Mouse (Mus musculus) lung, embryonic 16.5 days (tissue): ENCODE measurements around the gene Col15a1. TPM values are rescaled to one million over a fixed set of nuclear protein-coding genes. Genes with fewer than 3 reads are reported as not detected.

ENCODE experiments used
- ATAC-seq: fragments of 200-750 bp; cut with Nextera tagmentation; 2 replicates; pipeline ENCODE4 v1.8.0; 2017; ENCODE audit warnings: low read depth, mild to moderate bottlenecking, moderate library complexity
- H3K27ac ChIP-seq: fragments of 300-500 bp; sonication (generic); 2 replicates; pipeline ENCODE4 v1.5.1; 2014; ENCODE audit warnings: mild to moderate bottlenecking, control low read depth, low read length
- H3K27me3 ChIP-seq: fragments of 300-500 bp; sonication (generic); 2 replicates; pipeline ENCODE4 v1.6.1; 2014; ENCODE audit warnings: low read depth, low read length, mixed read lengths; ENCODE audit not compliant: control insufficient read depth, insufficient read depth
- H3K36me3 ChIP-seq: fragments of 300-500 bp; sonication (generic); 2 replicates; pipeline ENCODE4 v1.6.1; 2014; ENCODE audit warnings: low read length; ENCODE audit not compliant: control insufficient read depth, insufficient read depth
- H3K4me1 ChIP-seq: fragments of 300-500 bp; sonication (generic); replicated peaks from 2 replicates; pipeline ENCODE4 v1.6.1; 2014; ENCODE audit warnings: low read length, mixed read lengths; ENCODE audit not compliant: control insufficient read depth, insufficient read depth
- H3K4me2 ChIP-seq: fragments of 300-500 bp; sonication (generic); 2 replicates; pipeline ENCODE4 v1.6.1; 2014; ENCODE audit warnings: low read depth, low read length, control low read depth
- H3K4me3 ChIP-seq: fragments of 300-500 bp; sonication (generic); 2 replicates; pipeline ENCODE4 v1.5.1; 2014; ENCODE audit warnings: mild to moderate bottlenecking, low read length, control low read depth
- H3K9ac ChIP-seq: fragments of 300-500 bp; sonication (generic); 2 replicates; pipeline ENCODE4 v1.6.1; 2014; ENCODE audit warnings: low read length, control low read depth
- H3K9me3 ChIP-seq: fragments of 300-500 bp; sonication (generic); 2 replicates; pipeline ENCODE4 v1.6.1; 2016; ENCODE audit warnings: low read length; ENCODE audit not compliant: control insufficient read depth
- WGBS: fragments of 180-500 bp; shearing (Covaris S2); extraction: QIAGEN DNeasy Blood & Tissue Kit; methylation state at CpG from one replicate; pipeline ENCODE4 v1.1.7; 2014; 5-methylcytosine and 5-hydroxymethylcytosine counted together
- polyA plus RNA-seq: library from polyadenylated mRNA; unstranded; fragments of >200 nt; fragmentation: Nextera tagmentation; extraction: Ambion mirVana; gene quantifications from 2 replicates; pipeline ENCODE4 v1.2.1, GENCODE M21; 2015

Gene Col15a1
- polyA plus RNA-seq, 1 experiment from 2014 or later = 31.0 TPM

GRCm38 (mm10) chr4:47353416-47354111 lies 145.6 kb downstream of the Col15a1 start:
- peaks cover 12% of the 10 kb centered on the region for H3K4me1 ChIP-seq
- H3K27ac ChIP-seq = peak overlapping the region; percentile 94
- peak overlapping the region; percentile 79 for H3K4me3 ChIP-seq
- ATAC-seq = peak; percentile 72
- H3K27me3 ChIP-seq = no peaks in the 10 kb centered on the region
- WGBS = under 1% methylated on average over 54 of the region's 73 CpGs
- no peaks in the 10 kb centered on the region for H3K9me3 ChIP-seq
- peak overlapping the region; percentile 85 for H3K9ac ChIP-seq
- H3K36me3 ChIP-seq = no peaks in the 10 kb centered on the region
- peak overlapping the region; percentile 61 for H3K4me2 ChIP-seq

GRCm38 (mm10) chr4:47354304-47354703 lies 146.3 kb downstream of the Col15a1 start:
- H3K27ac ChIP-seq = no peak overlapping the region
- H3K4me2 ChIP-seq = peak overlapping the region; percentile 61
- no peak for ATAC-seq
- H3K9ac ChIP-seq = peak overlapping the region; percentile 85
- H3K4me3 ChIP-seq = peak overlapping the region; percentile 79
- no peaks in the 10 kb centered on the region for H3K9me3 ChIP-seq
- H3K27me3 ChIP-seq = no peaks in the 10 kb centered on the region
- WGBS = 30% methylated on average over 3 of the region's 3 CpGs
- no peaks in the 10 kb centered on the region for H3K36me3 ChIP-seq
- peaks cover 12% of the 10 kb centered on the region for H3K4me1 ChIP-seq

- H3K9me3 ChIP-seq = no peaks in the 10 kb centered on the region
- ATAC-seq = no peak
- H3K36me3 ChIP-seq = no peaks in the 10 kb centered on the region
- H3K9ac ChIP-seq = no peak overlapping the region
- 0 out of 2 replicates have a peak overlapping the region, but pooled peaks have one; percentile 1 for H3K27ac ChIP-seq
- peaks cover 7% of the 10 kb centered on the region for H3K4me1 ChIP-seq
- no peak overlapping the region for H3K4me2 ChIP-seq
- H3K27me3 ChIP-seq = no peaks in the 10 kb centered on the region
- H3K4me3 ChIP-seq = no peak overlapping the region
- 77% methylated on average over 2 of the region's 2 CpGs for WGBS
Observed at GRCm38 (mm10) chr4:47362662-47363061, 154.7 kb downstream of the Col15a1 start.

Other genes with a start within 250 kb of the Col15a1 start
- 0.09 TPM in 1 of 2 replicates, not detected in the other for gene Gabbr2, start 216.3 kb upstream of the Col15a1 start, polyA plus RNA-seq
- gene Anks6, start 150.7 kb upstream of the Col15a1 start, polyA plus RNA-seq = 2.4 TPM in 2 replicates
- gene Galnt12, start 116.3 kb upstream of the Col15a1 start, polyA plus RNA-seq = 7.9 and 8.3 TPM in 2 replicates
- 25.9 and 27.7 TPM in 2 replicates for gene Tgfbr1, start 145.1 kb downstream of the Col15a1 start, polyA plus RNA-seq